Mouse (Mus musculus) kidney, adult 11 months (tissue): ENCODE results near the gene Iqcf1.

Experiments used
- DNase-seq: peaks from one replicate; pipeline ENCODE4 v3.0.0; 2022

The Iqcf1 gene

DNA sequence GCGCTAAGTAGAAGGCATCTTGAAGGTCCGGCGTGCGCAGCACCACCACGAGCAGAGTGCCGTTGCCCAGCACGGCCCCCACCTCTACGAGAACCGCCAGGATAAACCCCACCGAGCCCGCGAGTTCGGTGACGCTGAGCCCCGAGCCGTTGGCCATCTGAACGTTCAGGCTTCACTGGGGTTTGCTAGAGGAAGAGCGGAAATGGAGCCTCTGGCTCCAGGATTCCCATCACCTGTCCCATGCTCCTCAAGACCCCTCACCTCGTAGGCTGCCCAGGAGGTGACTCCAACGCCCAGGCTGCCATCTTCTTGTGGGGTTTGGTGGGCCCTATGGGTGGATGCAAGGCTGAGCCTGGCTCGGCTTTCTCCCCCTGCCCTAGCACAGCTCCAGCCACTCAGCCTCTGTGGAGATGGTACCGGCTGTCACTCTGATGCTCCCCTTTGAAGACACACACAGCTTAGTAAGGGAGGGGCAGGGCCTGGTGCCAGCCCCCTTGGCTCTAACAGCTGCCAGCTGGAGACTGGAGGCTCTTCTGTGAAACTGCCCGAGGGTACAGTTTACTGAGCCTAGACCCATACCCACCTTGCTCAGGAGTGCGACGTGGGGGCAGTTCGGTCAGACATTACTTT, 34.1 kb upstream of the Iqcf1 start, which contains the start of gene Gpr62:
Gene Gpr62 (minus strand): TSS at position 368 of the 630 bp plus-strand sequence.
- no peak for DNase-seq

DNA sequence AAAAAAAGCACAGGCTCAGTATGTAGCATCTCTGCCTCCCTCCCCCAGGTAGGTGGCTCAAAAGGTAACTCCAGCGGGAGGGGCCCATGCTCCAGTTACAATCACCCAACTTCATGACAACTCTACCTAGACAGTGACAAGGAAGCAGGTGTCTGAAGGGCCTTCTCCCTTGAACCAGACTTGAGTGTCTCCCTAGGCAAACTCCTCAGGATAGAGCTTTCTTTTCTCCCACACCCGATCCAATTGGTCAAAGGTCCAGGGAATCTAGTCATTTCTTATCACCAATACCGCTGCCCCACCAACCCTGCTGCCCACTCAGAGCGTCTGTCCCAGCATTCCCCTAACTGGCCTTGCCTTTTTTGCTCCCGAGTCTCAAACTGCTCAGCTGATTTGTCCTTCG, 33.0 kb upstream of the Iqcf1 start:
- DNase-seq = no peak

DNA sequence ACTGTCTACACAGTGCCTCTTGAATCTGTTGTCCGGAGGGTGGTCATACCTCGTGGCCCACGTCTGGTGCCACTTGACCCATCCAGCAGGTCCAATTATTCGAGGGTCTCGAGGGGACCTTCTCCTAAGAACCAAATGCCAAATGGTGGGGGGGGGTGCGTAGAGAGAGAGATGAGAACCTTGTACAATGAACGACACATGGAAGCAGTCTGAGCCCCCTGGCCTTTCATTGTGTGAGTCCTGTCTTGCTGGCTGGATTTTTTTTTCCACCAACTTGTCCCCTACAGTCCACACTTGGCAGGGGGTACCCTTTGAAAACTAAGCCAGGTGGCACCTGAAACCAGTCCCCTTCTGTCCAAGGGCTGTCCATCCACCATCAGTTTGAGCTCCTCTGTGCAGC, 32.0 kb upstream of the Iqcf1 start:
- no peak for DNase-seq

DNA sequence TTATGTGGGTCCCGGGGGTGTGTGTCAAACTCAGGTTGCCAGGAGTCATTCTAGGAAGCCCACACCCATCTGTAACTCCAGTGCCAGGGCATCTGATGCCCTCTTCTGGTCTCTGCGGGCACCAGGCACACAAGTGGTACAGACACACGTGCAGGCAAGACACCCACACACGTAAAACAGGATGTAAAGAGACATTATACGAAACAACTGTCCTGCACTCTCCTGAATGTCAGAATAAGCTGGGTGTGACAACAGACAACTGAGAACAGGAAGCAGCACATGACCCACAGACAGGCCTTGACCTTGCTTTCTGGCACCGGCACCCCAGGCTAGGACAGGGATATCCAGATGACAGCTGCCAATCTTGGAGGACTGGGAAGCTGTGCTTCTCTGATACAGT, 30.4 kb upstream of the Iqcf1 start:
- no peak for DNase-seq

DNA sequence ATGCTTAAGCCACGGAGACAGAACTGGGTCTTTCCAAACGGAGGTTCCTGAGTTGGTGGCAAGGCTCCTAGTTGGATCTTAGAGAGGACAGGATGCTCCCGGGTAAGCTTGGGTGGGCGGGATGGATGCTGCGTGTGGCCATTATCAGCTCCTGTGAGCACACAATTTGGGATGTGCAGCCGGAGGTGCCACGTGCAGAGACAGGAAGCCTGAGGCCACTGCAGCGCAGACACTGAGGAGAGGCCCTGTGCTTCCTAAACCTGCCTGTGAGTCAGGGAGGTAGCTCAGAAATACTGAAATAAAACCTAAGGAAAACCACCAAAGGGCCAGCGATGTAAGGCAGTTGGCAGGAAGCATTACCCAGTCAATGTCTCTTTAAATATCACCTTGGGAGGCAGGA, 30.0 kb upstream of the Iqcf1 start:
- no peak for DNase-seq

DNA sequence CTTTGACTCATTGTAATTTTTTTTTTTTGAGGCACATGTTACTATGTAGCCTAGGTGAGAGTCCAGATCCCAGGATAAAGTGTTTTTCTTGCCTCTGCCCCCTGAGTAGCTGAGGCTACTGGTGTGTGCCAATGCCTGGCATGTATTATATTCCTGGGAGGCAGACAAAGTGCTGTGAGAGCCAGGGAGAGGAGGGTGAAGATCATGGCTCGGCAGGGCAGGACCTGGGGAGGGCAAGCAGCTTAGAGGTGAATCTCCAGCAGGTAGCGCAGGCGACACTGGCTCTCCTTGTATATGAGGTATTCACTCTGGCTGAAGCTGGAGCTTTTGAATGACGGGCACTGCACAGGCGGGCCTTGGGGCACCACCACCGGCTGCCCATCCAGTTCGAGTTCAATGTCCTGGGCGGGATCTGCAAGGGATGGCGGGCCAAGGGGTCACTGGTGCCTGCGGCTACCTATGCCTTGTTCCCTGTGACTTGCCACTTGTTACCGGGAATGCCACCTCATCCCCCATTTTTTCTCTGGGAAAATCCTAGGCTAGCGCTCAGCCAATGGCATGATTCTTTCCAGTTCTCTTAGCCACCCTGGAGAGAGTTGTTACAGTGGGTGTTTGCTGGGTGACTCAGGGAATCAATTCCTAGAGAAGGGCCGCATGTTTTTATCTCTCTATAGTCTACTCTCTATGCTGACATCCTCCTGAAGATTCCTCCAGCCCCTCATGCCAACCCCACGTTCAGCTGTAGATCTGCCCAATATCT, 28.6 kb upstream of the Iqcf1 start:
- DNase-seq = peak; percentile 52

DNA sequence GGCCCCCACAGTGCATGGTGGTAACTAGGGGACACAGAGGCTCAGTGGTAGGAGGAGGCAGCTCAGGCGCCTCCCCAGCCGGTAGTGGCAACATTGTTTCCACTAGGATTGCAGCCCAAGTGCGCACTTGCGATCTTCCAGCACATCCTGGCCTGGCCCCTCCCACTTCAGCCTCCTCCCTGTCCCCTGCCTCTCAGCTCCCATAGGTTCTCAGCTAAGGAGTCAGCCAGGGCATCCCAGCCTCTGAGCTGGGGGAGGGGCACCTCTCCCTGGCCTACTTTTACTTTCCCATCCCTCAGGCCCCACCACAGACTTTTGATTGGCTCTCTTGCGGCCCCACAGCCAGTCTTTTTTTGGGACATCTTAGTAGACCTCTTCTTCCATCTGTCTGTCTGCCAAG, 27.9 kb upstream of the Iqcf1 start:
- DNase-seq = peak; percentile 78

DNA sequence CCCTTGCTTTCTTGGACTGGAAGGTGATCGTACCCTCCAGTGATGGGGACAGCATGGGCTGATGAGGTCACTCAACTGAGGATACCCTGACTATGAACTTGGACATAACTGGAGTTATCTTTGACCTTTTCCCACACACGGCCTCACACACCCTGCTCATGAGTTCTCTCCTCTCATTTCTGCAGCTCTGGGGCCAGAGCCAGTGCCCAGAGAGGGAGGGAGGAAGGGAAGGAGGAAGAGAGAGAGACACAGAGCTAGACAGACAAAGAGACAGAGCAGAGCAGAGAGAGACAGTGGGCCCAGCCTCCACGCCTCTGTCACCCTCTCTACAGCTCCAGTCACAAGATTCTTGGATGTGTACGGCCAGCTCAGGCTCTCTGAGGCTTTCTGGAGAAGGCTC, 27.4 kb upstream of the Iqcf1 start:
- DNase-seq = peak; percentile 44

DNA sequence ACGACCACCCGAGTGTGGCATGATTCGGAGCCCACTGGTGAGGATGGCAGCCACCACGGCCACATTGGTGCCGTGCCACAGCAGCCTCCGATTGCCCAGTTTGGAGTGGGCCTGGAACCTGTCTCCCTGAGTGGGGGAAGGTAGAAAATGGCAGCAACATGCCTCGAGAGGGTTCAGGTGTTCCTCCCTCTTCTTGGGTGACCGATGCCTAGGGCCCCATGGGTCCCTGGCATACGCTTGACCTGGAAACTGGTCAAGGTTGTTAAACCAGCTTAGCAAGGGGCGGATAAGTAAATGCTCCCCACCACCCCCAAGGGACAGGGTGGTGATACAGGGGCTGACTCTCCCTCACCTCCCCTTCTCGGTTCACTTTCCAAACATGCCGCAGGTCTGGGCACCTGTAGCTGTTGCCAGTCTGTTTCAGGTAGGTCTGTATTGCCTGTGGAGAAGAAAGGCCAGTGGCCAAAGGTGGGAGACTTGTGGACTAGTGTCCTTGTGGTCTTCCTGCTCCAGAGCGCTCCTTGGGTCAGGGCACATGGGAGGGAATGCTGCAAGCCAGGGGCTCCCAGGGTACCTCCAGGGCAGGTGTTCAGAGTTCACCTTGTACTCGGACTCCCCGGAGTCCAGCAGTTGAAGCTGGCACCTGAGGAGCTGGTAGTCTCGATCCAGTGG, 26.6 kb upstream of the Iqcf1 start:
- DNase-seq = peak; percentile 83

DNA sequence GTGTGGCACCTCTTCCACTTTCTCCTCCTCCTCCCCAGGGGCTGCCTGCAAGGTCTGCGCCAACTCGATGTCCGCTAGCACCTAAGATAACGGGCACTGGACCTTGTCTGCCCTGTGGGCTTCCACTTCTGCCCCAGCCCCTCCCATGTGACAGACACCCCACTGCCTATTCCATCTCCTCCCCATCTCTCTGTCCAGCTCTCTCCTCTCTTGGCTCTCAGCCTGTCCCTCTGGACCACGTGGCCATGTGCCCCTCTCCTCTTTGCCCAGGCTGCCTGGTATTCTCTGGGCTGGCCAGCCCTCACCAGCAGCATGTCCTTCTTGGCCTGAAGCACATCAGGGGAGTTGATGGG, 26.0 kb upstream of the Iqcf1 start:
- DNase-seq = no peak

DNA sequence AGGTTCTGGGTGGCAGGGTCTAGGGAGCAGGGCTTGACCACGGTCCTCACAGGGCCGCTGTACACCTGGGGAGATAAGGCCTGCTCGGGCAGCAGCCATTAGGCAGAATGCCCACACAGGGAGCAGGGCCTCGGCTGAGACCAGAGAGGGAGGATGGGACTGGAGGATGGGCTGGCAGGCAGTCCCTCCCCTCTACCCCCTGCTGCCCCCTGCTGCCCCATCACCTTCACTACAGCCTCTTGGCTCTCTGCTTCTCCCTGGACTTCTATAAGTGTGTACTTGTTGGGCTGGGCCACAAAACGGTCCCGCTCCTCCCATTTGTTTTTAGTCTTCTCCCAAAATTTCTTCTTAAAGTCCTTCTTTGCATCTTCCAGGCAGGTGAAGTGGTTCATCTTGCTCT, 25.3 kb upstream of the Iqcf1 start:
- peak; percentile 72 for DNase-seq

DNA sequence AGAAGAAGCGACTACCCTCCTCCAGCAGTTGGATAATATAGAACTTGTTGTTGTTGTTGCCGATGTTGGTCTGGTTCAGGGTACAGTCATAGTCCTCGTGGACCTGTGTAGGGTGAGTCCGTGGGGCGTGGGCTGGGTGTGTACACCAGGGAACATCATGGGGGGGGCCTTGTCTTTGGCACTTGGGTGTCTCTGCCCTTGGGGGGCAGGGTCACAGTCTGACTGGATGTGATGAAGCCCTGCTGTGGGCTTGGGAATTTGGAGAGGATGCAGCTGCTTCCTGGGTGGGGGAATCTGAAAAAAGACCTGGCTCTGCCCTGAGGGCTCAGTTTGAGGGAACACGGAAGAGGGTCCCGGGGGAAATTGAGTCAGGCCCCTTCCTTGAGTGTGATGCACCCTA, 24.7 kb upstream of the Iqcf1 start:
- DNase-seq = no peak

DNA sequence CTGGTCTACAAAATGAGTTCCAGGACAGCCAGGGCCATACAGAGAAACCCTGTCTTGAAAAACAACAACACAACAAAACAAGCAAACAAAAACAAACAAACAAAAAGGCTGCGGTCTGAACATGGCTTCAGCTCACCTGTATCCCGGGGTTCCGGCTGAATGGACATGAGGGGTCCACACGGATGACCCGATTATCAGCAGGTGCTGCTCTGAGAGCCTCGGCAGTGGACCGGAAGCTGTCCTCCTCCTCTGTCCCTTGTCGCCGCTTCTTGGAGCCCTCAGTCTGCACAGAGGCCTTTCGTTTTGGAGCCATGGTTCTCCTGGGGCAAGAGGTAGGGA, 24.1 kb upstream of the Iqcf1 start, which contains the start of gene Rrp9:
Gene Rrp9 (plus strand): TSS at position 301 of the 339 bp plus-strand sequence.
- peak; percentile 27 for DNase-seq

DNA sequence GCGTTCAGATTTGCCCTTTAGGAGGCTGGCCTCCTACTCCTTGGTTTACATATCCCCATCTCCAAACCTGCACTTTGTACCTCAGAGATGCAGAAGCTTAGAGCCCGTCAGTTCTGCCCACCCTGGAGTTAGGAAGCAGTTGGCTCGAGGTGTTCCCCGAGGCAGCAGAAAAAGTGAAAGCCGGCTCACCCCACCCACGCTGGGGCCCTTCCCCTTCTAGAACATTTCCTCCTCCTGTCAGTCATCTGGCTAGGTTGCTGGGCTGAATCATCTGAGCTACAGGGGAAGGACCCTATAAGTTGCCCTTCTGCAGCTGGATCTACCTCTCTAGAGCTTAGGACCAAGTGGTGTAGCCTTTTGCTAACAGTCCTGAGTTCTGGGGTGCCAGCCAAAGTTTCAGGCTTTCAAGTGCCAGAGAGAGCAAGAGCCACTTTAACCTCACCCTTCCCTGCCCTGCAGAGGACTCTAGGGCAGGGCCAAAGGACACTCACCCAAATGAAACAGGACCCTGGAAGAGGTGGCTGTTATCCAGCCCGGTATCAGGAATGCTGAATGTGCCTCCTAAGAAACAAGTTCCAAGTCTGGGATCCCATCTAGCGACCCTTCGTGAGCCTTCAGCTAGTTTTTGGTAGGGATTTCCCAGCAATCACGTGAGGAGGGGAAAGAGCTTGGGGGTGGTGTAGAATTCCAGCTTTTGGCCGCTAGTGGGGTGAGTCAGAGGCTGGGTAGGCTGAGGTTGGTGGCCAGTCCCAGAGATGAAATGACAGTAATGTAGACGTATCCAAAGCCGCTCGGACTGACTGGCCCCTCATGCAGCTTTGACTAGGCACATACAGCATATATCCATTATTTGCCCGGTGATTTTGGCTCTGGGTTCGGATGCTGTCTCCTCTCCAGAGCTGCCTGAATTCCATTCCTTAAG, 23.5 kb upstream of the Iqcf1 start:
- peak; percentile 81 for DNase-seq

DNA sequence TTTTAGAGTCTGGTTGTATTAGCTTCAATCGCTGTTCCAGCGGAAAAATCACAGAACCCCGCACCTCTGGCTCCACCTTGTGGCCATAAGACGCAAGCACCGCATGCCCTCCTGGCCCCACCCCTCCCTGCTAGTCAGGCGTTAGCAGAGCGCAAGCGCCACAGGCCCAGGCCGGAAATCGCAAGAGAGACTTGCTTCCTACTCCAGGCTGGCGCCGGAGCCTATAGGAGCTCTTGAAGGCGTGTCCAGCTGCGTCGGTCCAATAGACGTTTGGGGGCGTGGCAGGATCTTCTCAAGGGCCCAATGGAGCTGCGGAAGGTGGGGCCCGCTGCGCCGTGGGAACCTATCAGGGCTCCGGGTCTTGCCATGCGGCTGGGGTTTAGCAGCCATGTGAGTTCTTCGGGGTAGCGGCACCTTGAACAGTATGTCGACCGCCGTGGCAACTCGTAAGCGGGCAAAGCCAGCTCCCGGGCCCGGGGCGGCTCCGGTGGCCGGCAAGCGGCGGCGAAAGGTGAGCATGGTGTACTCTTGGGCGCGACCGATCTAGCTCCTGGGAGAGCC, 22.8 kb upstream of the Iqcf1 start, which contains the start of gene Parp3:
Gene Parp3 (minus strand): TSS at position 26 of the 561 bp plus-strand sequence.
- DNase-seq = peak; percentile 100

DNA sequence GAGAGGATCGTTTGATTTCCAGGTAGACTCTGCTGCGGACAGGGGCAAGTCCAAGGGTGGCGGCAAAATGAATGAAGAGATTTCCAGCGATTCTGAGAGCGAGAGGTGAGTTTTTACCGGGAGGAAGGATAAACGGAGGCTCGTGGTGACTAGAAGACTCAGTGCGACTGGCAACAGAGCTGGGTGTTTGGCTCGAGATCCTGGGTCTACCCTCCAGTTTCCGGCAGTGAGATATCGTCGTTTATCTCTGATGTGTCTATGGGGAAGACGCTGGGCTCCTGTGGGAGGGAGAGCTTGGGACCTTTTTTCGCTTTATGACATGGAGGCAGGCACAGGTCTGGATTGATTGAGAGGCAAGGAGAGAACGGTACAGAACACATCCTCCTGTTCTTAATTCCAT, 22.1 kb upstream of the Iqcf1 start:
- DNase-seq = no peak

DNA sequence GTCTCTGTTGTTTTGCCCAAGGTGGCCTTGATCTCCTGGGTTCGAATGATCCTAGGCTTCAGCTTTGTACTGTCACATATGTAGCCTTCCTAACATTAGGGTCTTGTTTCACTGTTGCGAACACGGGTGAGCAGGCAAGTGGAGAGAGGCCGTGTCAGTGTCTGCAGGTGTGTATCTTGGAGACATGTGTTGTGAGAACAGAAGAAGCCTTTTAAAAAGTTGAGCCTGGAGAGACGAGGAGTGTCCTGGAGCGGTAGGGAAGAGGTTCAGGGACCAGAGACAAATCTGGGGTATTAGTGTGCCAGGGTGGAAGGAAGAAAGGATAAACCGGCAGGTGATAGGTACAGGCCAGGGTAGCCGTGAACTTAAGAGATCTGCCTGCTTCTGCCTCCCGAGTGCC, 21.7 kb upstream of the Iqcf1 start:
- DNase-seq = no peak

DNA sequence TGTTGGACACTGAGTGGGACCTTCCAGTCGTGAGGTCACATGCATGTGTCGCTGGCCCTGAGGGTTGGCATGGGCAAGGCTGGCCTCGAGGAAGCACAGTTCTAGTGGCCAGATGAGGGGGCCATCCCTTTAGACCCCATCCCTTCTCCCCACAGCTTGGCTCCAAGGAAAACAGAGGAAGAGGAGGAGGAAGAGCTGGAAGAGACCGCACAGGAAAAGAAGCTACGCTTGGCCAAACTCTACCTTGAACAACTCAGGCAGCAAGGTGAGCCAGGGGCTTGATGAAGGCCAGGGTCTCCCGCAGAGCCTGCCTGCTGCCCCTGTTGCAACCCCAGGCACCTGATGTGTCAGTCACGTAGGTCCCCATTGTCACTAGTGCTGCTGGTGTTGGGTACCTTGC, 19.2 kb upstream of the Iqcf1 start:
- DNase-seq = no peak

DNA sequence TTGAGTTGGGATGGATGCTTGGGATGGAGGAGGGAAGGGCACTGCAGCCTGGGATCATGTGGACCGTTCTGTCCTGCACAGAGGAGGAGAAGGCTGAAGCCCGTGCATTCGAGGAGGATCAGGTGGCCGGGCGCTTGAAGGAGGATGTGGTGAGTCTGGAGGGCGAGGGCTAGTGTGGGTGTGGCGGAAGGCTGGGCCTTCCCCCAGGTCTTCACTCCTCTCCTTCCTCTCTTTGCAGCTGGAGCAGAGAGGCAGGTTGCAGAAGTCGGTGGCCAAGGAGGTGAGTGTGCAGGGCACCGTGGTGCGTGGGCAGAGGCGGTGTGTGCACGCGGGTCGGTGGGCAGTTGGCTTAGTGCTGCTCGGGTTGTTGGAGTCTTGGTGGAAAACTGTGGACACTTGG, 18.7 kb upstream of the Iqcf1 start:
- DNase-seq = no peak

DNA sequence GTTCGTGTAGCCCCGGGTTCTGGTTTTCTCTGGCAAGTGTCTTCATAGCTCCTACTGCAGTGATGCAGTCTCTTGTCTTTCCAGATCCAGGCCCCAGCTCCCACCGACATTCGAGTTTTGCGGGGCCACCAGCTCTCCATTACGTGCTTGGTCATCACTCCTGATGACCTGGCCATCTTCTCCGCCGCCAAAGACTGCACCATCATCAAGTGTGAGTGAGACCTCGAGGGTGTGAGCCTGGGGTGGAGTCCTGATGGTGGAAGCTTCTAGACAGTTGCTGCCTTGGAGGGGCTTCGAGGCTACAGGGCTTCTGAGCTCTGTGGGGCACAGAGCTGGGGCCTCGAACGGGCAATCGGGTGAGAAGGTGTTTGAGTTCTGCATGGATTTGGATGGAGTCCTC, 18.1 kb upstream of the Iqcf1 start:
- no peak for DNase-seq

DNA sequence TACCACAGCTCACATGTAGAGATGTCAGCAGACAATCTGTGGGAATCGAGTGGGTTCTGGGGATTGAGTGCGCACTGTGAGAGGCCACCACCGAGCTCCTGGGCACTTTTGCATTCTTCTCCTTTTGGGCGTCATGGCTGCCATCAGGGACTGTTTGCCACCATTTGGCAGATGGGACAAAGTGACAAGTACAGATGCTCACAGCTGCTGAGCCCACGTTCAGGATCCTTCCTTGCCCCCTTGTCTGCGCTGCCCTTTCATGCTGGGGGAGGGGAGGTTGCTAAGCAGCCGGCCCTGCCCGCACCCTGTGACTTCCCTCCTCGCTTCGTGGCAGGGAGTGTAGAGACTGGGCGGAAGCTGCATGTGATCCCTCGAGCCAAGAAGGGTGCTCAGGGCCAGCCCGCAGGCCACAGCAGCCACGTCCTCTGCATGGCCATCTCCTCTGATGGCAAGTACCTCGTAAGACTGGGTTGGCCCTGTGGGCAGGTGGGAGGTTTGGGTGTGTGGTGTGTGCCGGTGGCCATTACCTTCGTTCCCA, 17.1 kb upstream of the Iqcf1 start:
- DNase-seq = no peak

DNA sequence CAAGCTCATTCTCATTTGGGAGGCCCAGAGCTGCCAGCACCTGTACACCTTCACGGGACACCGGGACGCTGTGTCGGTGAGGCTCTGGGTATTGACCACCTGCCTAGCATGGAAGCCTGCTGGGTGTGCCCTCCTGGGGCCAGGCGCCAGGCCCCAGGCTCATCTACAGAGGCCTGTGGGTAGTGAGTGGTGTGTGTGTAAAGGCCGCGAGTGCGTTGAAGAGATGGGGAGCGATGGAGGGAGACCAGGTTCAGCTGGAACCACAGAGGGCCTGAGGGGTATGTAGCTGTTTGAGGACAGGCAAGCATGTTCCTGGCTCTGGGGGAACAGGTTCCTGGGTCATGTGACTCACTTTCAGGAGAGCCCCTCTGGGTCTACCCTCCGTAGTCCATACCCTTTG, 16.6 kb upstream of the Iqcf1 start:
- DNase-seq = no peak

DNA sequence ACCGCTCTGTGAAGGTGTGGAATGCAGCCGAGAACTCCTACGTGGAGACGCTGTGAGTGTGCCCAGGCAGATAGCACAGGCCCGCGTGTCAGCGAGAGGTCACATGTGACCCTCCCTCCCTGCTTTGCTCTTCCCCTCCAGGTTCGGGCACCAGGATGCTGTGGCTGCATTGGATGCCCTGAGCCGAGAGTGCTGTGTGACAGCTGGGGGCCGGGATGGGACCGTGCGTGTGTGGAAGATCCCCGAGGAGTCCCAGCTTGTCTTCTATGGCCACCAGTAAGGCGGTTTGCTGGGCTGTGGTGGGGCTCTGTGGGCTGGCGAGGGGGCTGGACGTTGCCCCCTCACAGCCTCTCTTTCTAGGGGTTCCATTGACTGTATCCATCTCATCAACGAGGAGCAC, 16.2 kb upstream of the Iqcf1 start:
- no peak for DNase-seq
